Mouse (Mus musculus) lung, postnatal 25 days (tissue): Measurements from ENCODE around the gene Catsper2.

Experiments used
- DNase-seq: peaks from one replicate; pipeline ENCODE4 v3.0.0; 2022; ENCODE audit warnings: low spot score

The Catsper2 gene

GRCm38 (mm10) chr2:121354378-121354777 is 59.2 kb downstream of the Catsper2 start:
- DNase-seq: no peak

GRCm38 (mm10) chr2:121353156-121353555 is 60.4 kb downstream of the Catsper2 start:
- no peak for DNase-seq
